Mouse (Mus musculus) C2C12 (cell line): ENCODE results near the gene Amotl2. TPM values are rescaled to one million over a fixed set of nuclear protein-coding genes. Genes with fewer than 3 reads are reported as not detected.

Source experiments
- H3K27me3 ChIP-seq: one replicate; pipeline ENCODE4 v1.6.1; 2011; ENCODE audit not compliant: control insufficient read depth, insufficient read depth, insufficient read length
- H3K36me3 ChIP-seq: one replicate; pipeline ENCODE4 v1.6.1; 2011; ENCODE audit not compliant: control insufficient read depth, insufficient read depth
- H3K4me3 ChIP-seq: one replicate; pipeline ENCODE4 v1.5.1; 2011; ENCODE audit warnings: mild to moderate bottlenecking, control low read depth; ENCODE audit not compliant: poor library complexity, insufficient read depth, severe bottlenecking
- H3K79me2 ChIP-seq: one replicate; pipeline ENCODE4 v1.6.1; 2011; ENCODE audit not compliant: control insufficient read depth, insufficient read depth
- H3K79me3 ChIP-seq: one replicate; pipeline ENCODE4 v1.6.1; 2011; ENCODE audit warnings: low read depth, control low read depth
- H3ac ChIP-seq: one replicate; pipeline ENCODE3; 2011; ENCODE audit warnings: low read depth; ENCODE audit not compliant: control insufficient read depth, insufficient read length
- CEBPB ChIP-seq: IDR thresholded peaks from one replicate; pipeline ENCODE4 v1.6.1; 2011; ENCODE audit warnings: low read depth, mild to moderate bottlenecking, control low read depth, moderate library complexity
- CTCF ChIP-seq: IDR thresholded peaks from one replicate; pipeline ENCODE4 v1.5.1; 2011; ENCODE audit not compliant: control insufficient read depth, insufficient read depth, insufficient read length
- FOSL1 ChIP-seq: IDR thresholded peaks from one replicate; pipeline ENCODE4 v1.8.0; 2011; ENCODE audit warnings: mild to moderate bottlenecking, low read length; ENCODE audit not compliant: poor library complexity, insufficient read depth, severe bottlenecking
- MAX ChIP-seq: IDR thresholded peaks from one replicate; pipeline ENCODE4 v1.6.1; 2011; ENCODE audit warnings: mild to moderate bottlenecking, control low read depth
- MYOD1 ChIP-seq: IDR thresholded peaks from one replicate; pipeline ENCODE4 v1.6.1; 2011; ENCODE audit warnings: low read depth; ENCODE audit not compliant: control insufficient read depth, insufficient read length
- MYOG ChIP-seq: IDR thresholded peaks from one replicate; pipeline ENCODE4 v1.6.1; 2011; ENCODE audit not compliant: control insufficient read depth, insufficient read length; ENCODE audit errors: extremely low read depth
- USF1 ChIP-seq: IDR thresholded peaks from one replicate; pipeline ENCODE4 v1.6.1; 2011; ENCODE audit warnings: low read depth, mild to moderate bottlenecking, control low read depth, moderate library complexity
- polyA plus RNA-seq: library from polyadenylated mRNA; unstranded; fragments of >200 nt; fragmentation: generic; extraction: Trizol; gene quantifications from one replicate; pipeline ENCODE4 v1.2.1, GENCODE M21; 2012; ENCODE audit warnings: missing spikeins

Gene Amotl2
- polyA plus RNA-seq, 1 experiment = 61.0 TPM

- peak overlapping the region; percentile 23 for H3ac ChIP-seq
- TF ChIP-seq MYOD1 = no peak
- no peak for TF ChIP-seq CTCF
- TF ChIP-seq USF1 = no peak
- no peak for TF ChIP-seq MYOG
- no peak for TF ChIP-seq FOSL1
- TF ChIP-seq MAX = no peak
- no peak for TF ChIP-seq CEBPB
- peaks cover 94% of the 10 kb centered on the region for H3K79me2 ChIP-seq
- H3K36me3 ChIP-seq = peaks cover 98% of the 10 kb centered on the region
- H3K4me3 ChIP-seq = no peak overlapping the region
- H3K27me3 ChIP-seq = no peaks in the 10 kb centered on the region
- peaks cover 56% of the 10 kb centered on the region for H3K79me3 ChIP-seq
Measured at GRCm38 (mm10) chr9:102726811-102727210, 10.3 kb downstream of the Amotl2 start.

DNA sequence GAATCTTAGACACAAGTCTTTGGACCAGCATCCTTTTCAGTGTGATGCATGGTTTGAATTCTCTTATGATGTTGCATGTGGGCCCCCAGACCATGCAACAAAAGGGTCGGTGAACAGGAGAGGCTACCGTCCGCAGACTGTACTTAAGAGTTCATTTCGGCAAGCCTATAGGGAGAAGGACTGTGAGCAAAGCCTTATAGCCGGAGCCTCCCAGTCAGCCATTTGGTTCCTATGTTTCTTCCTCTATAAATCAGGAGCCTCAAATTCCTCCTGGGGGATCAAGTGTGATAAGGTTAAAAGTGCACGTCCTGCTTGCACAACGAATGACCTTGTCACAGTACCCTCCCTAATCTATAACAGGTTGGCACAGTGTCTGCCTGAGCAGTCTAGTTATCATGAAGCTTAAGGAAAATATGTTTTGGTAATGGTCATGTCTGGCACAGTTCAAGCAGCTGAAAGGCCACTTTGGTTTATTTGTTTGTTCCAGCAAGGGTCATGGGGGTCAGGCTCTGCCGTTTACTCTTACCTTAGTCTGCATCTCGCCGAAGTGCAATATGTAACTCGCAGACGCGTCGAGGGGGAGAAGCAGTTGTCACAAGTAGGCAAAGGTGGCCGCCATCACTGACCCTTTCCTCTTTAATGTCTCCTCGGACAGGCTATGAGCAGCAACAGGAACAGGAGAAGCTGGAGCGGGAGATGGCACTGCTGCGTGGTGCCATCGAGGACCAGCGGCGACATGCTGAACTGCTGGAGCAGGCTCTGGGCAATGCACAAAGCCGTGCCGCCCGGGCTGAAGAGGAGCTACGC is 11.4 kb downstream of the Amotl2 start:
- no peak for TF ChIP-seq MYOG
- TF ChIP-seq CTCF = no peak
- Histone ChIP-seq H3K27me3 (no peaks in the 10 kb centered on the region), H3ac (no peak overlapping the region), H3K79me3 (peaks cover 51% of the 10 kb centered on the region), H3K36me3 (peaks cover 98% of the 10 kb centered on the region), H3K4me3 (no peak overlapping the region), H3K79me2 (peaks cover 92% of the 10 kb centered on the region)

- peaks cover 87% of the 10 kb centered on the region for H3K79me2 ChIP-seq
- no peak overlapping the region for H3ac ChIP-seq
- peaks cover 45% of the 10 kb centered on the region for H3K79me3 ChIP-seq
- peaks cover 98% of the 10 kb centered on the region for H3K36me3 ChIP-seq
- TF ChIP-seq CEBPB (no peak), CTCF (no peak), FOSL1 (no peak), MYOG (no peak), MAX (no peak)
- no peaks in the 10 kb centered on the region for H3K27me3 ChIP-seq
- no peak overlapping the region for H3K4me3 ChIP-seq
Measured at GRCm38 (mm10) chr9:102728469-102728747, 11.9 kb downstream of the Amotl2 start.

DNA sequence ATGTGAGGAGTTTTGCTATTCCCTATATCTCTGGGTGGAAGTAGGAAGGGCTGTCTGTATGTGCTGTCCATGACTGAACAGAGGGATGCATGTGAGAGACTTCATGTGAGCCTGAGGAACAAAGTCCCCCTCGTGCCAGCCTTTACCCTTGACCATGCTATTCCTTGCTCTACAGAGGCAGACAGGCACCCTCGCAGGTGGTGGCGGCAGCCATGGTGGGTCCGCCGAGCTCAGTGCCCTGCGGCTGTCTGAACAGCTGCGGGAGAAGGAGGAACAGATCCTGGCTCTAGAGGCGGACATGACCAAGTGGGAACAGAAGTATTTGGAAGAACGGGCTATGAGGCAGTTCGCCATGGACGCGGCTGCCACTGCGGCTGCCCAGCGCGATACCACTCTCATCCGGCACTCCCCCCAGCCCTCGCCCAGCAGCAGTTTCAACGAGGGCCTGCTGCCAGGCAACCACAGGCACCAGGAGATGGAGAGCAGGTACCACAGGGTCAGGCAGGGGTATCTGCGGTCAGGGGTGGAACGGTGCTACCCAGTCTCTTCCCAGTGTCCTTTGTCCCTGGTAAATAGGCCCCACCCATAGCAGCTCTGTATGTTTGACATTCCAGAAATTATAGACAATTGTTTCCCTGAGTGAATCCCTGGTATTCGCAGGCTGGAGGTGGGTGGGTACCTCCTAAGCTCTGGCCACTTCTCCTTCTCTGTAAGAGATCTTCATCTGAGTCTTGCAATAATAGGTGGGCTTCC is 12.8 kb downstream of the Amotl2 start:
- no peak overlapping the region for H3ac ChIP-seq
- peaks cover 78% of the 10 kb centered on the region for H3K79me2 ChIP-seq
- H3K4me3 ChIP-seq = no peak overlapping the region
- H3K27me3 ChIP-seq = no peaks in the 10 kb centered on the region
- peaks cover 41% of the 10 kb centered on the region for H3K79me3 ChIP-seq
- TF ChIP-seq MYOG (no peak), MAX (no peak), USF1 (no peak), CTCF (no peak)
- peaks cover 93% of the 10 kb centered on the region for H3K36me3 ChIP-seq

GRCm38 (mm10) chr9:102729876-102730413 is 13.5 kb downstream of the Amotl2 start:
- Histone ChIP-seq H3K36me3 (peaks cover 86% of the 10 kb centered on the region), H3K4me3 (no peak overlapping the region), H3K79me2 (peaks cover 71% of the 10 kb centered on the region), H3ac (no peak overlapping the region), H3K27me3 (no peaks in the 10 kb centered on the region), H3K79me3 (peaks cover 34% of the 10 kb centered on the region)
- TF ChIP-seq MYOG (no peak), MYOD1 (no peak), CEBPB (no peak)

- Histone ChIP-seq H3K27me3 (no peaks in the 10 kb centered on the region), H3K79me2 (peaks cover 63% of the 10 kb centered on the region), H3ac (no peak overlapping the region), H3K79me3 (peaks cover 33% of the 10 kb centered on the region), H3K4me3 (no peak overlapping the region), H3K36me3 (peaks cover 75% of the 10 kb centered on the region)
- no peak for TF ChIP-seq CEBPB
- no peak for TF ChIP-seq USF1
- no peak for TF ChIP-seq MYOG
- no peak for TF ChIP-seq CTCF
- TF ChIP-seq MAX = no peak
- no peak for TF ChIP-seq MYOD1
- no peak for TF ChIP-seq FOSL1
Measured at GRCm38 (mm10) chr9:102731044-102731471, 14.6 kb downstream of the Amotl2 start.
